Mouse (Mus musculus) ES-Bruce4 (cell line): Measurements from ENCODE around the gene Appbp2.
A peak's percentile ranks its signal among the peaks of the same experiment; 100 is the strongest.

ENCODE experiments used
- CTCF ChIP-seq: IDR thresholded peaks from one replicate; pipeline ENCODE4 v1.8.1; 2011; ENCODE audit warnings: low read depth, low read length
- EP300 ChIP-seq: IDR thresholded peaks from 2 replicates; pipeline ENCODE4 v1.6.1; 2011; ENCODE audit warnings: low read depth, low read length; ENCODE audit not compliant: insufficient read depth
- POLR2A ChIP-seq: IDR thresholded peaks from one replicate; pipeline ENCODE4 v1.8.1; 2011; ENCODE audit warnings: low read length; ENCODE audit not compliant: insufficient read depth

GRCm38 (mm10) chr11:85182617-85183283 is 52.2 kb downstream of the Appbp2 start:
- TF ChIP-seq CTCF (peak; percentile 82), EP300 (no peak), POLR2A (no peak)
